Mouse (Mus musculus) limb, embryonic 10.5 days (tissue): Measurements from ENCODE around the gene Fzd7. TPM values are rescaled to one million over a fixed set of nuclear protein-coding genes. Genes with fewer than 3 reads are reported as not detected.

Experiments used
- DNase-seq: peaks from one replicate; pipeline ENCODE4 v3.0.0-alpha.2; 2017; ENCODE audit warnings: low spot score
- H3K27ac ChIP-seq: fragments of 300-500 bp; sonication (generic); 2 replicates; pipeline ENCODE4 v1.5.1; 2016; ENCODE audit warnings: mild to moderate bottlenecking
- H3K27me3 ChIP-seq: fragments of 300-500 bp; sonication (generic); 2 replicates; pipeline ENCODE4 v1.6.1; 2016; ENCODE audit warnings: low read depth, mild to moderate bottlenecking; ENCODE audit not compliant: poor library complexity, severe bottlenecking
- H3K36me3 ChIP-seq: fragments of 300-500 bp; sonication (generic); 2 replicates; pipeline ENCODE4 v1.6.1; 2016; ENCODE audit warnings: mild to moderate bottlenecking, moderate library complexity
- H3K4me1 ChIP-seq: fragments of 300-500 bp; sonication (generic); 2 replicates; pipeline ENCODE4 v1.6.1; 2016
- H3K4me3 ChIP-seq: fragments of 300-500 bp; sonication (generic); 2 replicates; pipeline ENCODE4 v1.5.1; 2016; ENCODE audit warnings: mild to moderate bottlenecking, moderate library complexity
- H3K9me3 ChIP-seq: fragments of 300-500 bp; sonication (generic); replicated peaks from 2 replicates; pipeline ENCODE4 v1.6.1; 2016; ENCODE audit warnings: mild to moderate bottlenecking
- WGBS: fragments of 180-500 bp; shearing (Covaris S2); methylation state at CpG from one replicate; pipeline ENCODE4 v1.1.7; 2016; 5-methylcytosine and 5-hydroxymethylcytosine counted together
- polyA plus RNA-seq: library from polyadenylated mRNA; unstranded; fragments of >200 nt; fragmentation: Nextera tagmentation; extraction: Ambion mirVana; gene quantifications from 2 replicates; pipeline ENCODE4 v1.2.1, GENCODE M21; 2016

The Fzd7 gene
- polyA plus RNA-seq, 1 experiment from 2014 or later: 13.2 TPM

DNA sequence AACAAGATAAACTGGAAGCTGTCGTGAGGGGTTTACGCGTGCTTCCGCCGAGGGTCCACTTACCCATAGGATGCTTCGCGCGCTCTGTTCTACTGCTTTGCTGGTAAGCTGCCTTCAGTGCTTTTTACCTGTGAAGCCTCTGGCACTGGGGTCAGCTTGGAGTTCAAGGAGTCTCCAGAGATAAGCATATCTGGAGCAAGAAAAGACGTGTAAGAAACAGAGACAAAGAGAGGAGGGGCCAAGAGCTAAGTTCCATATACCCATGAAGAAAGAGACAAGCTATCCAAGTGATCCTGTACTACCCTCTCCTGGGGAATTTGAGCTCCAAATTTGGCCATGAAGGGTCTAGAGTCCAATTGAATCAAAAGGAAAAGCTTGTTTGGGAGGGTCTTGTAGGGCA lies 9.3 kb downstream of the Fzd7 start:
- H3K9me3 ChIP-seq: no peaks in the 10 kb centered on the region
- no peak for DNase-seq
- 81% methylated on average over 9 of the region's 9 CpGs for WGBS
- H3K27ac ChIP-seq: no peak overlapping the region
- H3K36me3 ChIP-seq: peaks cover 36% of the 10 kb centered on the region
- H3K4me3 ChIP-seq: no peak overlapping the region
- no peaks in the 10 kb centered on the region for H3K27me3 ChIP-seq
- peaks cover 60% of the 10 kb centered on the region for H3K4me1 ChIP-seq

DNA sequence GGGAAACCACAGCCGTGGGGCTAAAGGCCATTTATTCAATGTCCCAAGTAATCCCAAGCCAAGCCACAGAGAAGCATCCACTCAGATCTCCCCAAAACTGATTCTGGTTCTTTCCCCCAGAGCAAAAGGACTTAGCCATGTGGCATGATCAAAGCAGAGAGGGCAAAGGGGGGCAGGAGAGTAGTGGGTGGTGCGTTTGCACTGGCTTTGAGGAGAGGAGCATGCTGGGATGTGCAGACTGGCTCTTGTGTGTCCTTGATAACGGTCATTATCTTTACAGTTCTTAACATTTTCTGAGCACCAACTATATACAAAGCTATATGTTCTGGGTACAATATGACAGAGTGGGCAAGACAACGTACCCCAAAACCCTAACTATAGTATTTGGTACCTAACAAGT lies 10.2 kb downstream of the Fzd7 start:
- Histone ChIP-seq H3K27ac (no peak overlapping the region), H3K36me3 (peaks cover 32% of the 10 kb centered on the region), H3K9me3 (no peaks in the 10 kb centered on the region), H3K27me3 (no peaks in the 10 kb centered on the region), H3K4me1 (peaks cover 51% of the 10 kb centered on the region), H3K4me3 (no peak overlapping the region)
- 61% methylated on average over 4 of the region's 4 CpGs for WGBS
- DNase-seq: no peak

DNA sequence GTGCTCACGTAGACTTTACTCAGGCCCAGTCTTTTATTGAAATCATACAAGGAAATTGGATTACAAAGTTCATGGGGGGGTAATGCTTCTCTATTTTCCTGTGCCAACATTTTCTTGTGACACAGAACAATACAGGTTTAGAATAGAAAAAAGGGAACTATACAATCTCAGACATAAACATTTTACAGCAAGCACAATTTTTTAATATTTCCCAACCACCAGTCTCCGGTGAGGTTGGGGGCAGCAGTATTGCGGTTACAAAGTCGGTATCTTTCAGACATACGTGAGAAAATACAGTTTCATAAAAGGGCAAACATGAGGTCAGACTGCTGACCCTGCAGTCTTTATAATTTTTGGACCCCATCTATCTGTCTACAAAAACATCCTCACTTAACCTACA lies 13.7 kb downstream of the Fzd7 start:
- Histone ChIP-seq H3K4me1 (peaks cover 33% of the 10 kb centered on the region), H3K9me3 (no peaks in the 10 kb centered on the region), H3K27me3 (no peaks in the 10 kb centered on the region), H3K36me3 (peaks cover 1% of the 10 kb centered on the region; the same call in 1 of the 2 replicates), H3K4me3 (no peak overlapping the region), H3K27ac (no peak overlapping the region)
- DNase-seq: no peak
- WGBS: 97% methylated on average over 5 of the region's 5 CpGs

DNA sequence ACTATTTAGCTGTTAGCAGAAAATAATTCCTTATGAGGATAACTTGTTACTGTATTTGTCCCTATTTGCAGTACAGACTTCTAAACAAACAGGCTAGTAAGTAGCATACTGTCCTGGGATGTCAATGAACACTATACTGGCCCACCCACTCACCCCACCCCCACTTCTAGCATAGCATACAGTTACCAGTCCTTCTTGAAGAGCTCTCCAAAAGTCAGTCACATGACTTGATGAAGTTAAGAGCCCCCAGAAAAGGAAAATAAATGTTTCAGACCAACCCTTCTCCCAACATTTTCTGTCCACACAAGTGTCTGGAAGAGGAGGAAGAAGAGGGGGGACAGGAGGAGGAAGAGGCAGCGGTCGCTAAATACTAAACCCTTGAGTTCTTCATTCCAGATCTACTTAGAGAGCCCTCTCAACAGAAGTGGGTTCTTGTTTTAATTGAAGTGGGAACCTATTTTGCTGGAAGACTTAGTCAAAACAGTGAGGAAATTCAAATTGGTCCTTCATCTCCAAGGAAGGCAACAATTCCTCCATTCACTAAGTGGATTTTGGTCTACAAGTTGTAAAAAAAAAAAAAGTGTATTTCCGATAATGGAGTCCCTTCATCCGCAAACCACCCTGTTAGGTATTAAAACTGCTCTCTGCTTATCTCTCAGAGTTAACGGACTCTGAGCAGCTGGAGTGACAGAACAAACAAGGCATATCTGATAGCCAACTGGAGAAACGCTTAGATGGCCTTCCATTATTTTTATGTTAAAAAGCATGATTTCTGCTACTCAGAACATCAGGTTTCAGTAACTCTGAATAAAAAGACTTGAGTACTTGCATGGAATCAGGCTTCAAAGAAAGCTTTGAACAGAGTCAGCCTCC lies 15.8 kb downstream of the Fzd7 start:
- WGBS: 86% methylated on average over 6 of the region's 6 CpGs
- Histone ChIP-seq H3K4me1 (peaks cover 16% of the 10 kb centered on the region), H3K27me3 (no peaks in the 10 kb centered on the region), H3K9me3 (no peaks in the 10 kb centered on the region), H3K36me3 (no peaks in the 10 kb centered on the region), H3K27ac (no peak overlapping the region), H3K4me3 (no peak overlapping the region)
- DNase-seq: no peak

DNA sequence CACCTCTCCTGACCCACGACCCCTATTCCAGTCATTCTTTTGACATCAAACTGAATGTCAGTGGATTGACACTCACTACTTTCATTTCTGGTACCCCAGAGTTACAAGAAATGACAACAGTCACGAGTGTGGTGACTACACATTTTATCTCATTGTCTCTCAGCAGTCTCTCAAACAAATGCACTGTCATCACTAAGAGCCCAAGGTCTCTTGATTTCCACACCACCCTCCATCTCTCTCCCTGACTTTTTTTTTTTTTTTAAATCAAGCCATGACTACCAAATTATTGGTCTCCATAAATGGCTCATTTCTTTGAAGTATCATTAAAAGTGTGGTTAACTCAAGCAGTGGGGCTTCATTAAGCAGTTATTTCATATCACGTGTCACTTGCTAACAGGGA lies 17.1 kb downstream of the Fzd7 start:
- Histone ChIP-seq H3K36me3 (no peaks in the 10 kb centered on the region), H3K9me3 (no peaks in the 10 kb centered on the region), H3K27ac (no peak overlapping the region), H3K4me3 (no peak overlapping the region), H3K4me1 (peaks cover 11% of the 10 kb centered on the region), H3K27me3 (no peaks in the 10 kb centered on the region)
- 80% methylated on average over 3 of the region's 3 CpGs for WGBS
- DNase-seq: no peak

DNA sequence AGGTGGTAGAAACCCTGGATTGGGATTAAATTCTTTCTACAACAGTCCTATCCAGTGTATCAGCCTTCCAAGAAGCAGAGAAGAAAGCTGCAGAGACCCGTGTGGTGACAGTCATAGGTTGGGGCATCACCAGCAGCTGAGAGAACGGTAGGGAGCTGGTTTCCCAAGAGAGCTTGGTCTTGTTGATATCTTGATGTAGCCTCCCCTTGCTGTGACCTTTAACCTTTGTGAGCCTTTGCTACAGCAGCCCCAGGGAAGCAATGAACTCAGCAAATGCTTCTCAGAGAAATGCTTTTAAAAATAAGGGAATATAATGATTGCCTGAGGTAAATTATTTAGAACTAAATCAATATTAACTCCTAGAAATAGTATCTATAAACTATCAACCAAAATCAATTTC lies 20.1 kb downstream of the Fzd7 start:
- H3K4me3 ChIP-seq: no peak overlapping the region
- H3K9me3 ChIP-seq: no peaks in the 10 kb centered on the region
- WGBS: 76% methylated on average over 2 of the region's 2 CpGs

DNA sequence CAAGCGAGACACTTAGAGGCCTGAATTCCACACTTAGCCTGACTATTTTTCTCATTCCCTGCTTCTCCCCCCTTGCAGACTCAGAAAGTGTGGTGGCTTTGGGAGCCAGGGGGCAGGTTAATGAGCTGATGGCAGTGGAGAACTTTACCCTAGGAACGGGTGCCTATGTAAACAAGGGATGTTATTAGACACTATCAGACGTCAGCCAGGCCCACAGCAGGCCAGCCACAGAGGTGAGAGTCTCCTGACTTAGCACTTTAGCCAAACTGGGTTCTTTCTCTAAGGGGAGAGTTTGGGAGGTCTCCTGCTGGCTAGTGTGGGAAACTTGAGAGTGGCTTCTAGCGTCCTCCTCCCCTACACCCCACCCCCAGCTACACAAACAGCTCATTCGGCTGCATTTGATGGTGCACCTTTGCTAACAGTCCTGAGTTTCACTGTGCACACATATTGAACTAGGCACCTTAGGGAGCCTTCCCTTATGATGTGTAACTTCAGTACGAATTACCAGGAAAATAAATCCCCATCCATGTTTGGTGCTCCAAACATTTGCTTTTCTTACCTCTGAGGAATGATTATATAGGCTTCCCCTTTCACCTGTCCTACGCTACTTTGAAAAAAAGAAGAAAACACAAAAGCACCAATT lies 21.6 kb downstream of the Fzd7 start:
- Histone ChIP-seq H3K4me3 (no peak overlapping the region), H3K27me3 (0 out of 2 replicates have a peak, but pooled peaks cover 11% of the 10 kb centered on the region), H3K27ac (0 out of 2 replicates have a peak overlapping the region, but pooled peaks have one; percentile 17), H3K9me3 (no peaks in the 10 kb centered on the region), H3K4me1 (peaks cover 14% of the 10 kb centered on the region), H3K36me3 (no peaks in the 10 kb centered on the region)
- WGBS: 48% methylated on average over 7 of the region's 7 CpGs
- no peak for DNase-seq

More for the DNA sequence above, 20.1 kb downstream of the Fzd7 start:
- H3K27ac ChIP-seq: no peak overlapping the region
- peaks cover 5% of the 10 kb centered on the region for H3K4me1 ChIP-seq
- no peaks in the 10 kb centered on the region for H3K36me3 ChIP-seq
- DNase-seq: no peak
- 0 out of 2 replicates have a peak, but pooled peaks cover 11% of the 10 kb centered on the region for H3K27me3 ChIP-seq

DNA sequence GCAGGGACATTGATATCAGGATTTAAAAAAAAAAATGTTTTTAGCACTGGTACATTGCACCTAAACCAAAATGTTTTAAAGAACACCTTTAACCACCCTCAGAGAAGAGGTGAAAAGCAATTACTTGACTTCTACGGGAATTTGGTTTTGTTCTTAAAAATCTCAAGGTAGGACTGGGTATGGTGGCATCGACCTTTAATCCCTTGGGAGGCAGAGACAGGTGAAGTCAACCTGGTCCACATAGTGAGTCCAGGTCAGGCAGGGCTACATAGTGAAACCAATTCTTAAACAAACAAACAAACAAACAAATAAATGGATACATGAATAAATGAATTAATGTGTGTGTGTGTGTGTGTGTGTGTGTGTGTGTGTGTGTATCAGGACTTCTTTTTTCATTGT lies 22.1 kb downstream of the Fzd7 start:
- Histone ChIP-seq H3K9me3 (no peaks in the 10 kb centered on the region), H3K36me3 (no peaks in the 10 kb centered on the region), H3K4me1 (peaks cover 17% of the 10 kb centered on the region), H3K27ac (no peak overlapping the region), H3K4me3 (no peak overlapping the region), H3K27me3 (0 out of 2 replicates have a peak, but pooled peaks cover 11% of the 10 kb centered on the region)
- 87% methylated on average over 2 of the region's 2 CpGs for WGBS
- DNase-seq: no peak

DNA sequence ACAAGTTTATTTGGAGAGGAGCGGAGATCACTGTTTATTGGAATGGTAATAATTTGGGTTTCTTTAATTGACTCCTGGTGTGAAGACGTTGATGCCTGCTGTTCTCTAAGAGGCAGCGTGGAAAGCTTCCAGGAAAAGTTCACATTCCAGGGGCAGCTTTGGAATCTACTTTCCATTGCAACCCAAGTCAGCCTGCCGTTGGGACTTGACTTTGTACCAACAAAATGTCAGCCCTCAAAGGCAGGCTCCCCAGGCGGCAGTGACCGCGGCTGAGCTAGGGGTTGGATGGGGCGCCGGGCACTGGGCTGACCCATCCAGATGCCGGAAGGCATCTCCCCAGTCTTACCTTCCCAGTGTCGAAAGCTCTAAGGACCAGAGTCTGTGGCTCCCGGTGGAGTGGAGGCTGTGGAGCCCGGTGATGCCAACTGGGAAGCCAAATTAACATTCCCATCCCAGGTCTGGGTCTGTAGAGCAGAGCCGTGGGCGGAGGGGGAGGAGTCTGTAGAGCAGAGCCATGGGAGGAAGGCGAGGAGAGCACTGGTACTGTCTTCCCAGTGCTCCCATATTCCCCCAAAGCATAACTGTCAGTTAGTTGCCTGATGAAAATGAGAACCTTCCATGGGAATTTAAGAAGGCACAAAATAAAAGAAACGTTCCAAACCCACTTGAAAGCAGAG lies 26.4 kb downstream of the Fzd7 start:
- peaks cover 19% of the 10 kb centered on the region for H3K4me1 ChIP-seq
- 0 out of 2 replicates have a peak, but pooled peaks cover 11% of the 10 kb centered on the region for H3K27me3 ChIP-seq
- H3K36me3 ChIP-seq: no peaks in the 10 kb centered on the region
- H3K27ac ChIP-seq: peak overlapping the region; percentile 63; the same call in 1 of the 2 replicates
- H3K9me3 ChIP-seq: no peaks in the 10 kb centered on the region
- H3K4me3 ChIP-seq: peak overlapping the region; percentile 34
- WGBS: 36% methylated on average over 17 of the region's 17 CpGs
- no peak for DNase-seq

DNA sequence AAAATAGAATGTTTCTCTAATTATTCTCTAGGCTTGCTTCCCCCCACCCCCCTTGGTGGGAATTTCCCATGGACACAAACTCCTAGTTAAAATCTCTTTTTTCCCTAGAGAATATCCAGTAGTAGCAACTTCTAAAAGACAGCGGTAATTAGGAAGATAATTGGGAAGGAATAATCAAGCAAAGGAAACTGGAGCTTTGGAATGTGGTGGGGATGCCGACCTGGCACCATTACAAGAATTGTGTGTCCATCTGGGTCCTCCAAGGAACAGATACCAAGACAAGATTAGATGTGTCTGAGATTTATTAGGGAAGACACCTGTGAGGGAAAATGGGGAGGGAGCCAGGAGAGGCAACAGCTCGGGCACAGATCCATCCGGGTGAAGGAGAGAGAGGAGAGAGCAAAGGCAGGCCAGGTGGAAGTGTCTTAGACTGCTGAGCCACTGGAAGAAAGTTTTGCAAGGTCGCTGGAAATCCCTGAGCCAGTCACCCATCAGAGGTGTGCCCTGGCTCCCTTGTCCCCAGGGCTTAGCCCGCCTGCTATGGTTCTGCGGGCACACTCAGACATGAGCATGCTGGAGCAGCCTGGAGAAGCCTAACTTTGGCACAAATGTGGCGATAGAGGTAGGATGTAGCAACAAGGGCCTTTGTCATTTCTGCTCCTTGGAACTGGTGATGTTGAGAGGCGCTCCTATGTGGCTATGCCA lies 29.5 kb downstream of the Fzd7 start:
- Histone ChIP-seq H3K9me3 (no peaks in the 10 kb centered on the region), H3K4me1 (peaks cover 33% of the 10 kb centered on the region), H3K27me3 (0 out of 2 replicates have a peak, but pooled peaks cover under 1% of the 10 kb centered on the region), H3K27ac (no peak overlapping the region), H3K4me3 (no peak overlapping the region), H3K36me3 (no peaks in the 10 kb centered on the region)
- 67% methylated on average over 9 of the region's 9 CpGs for WGBS
- DNase-seq: no peak

DNA sequence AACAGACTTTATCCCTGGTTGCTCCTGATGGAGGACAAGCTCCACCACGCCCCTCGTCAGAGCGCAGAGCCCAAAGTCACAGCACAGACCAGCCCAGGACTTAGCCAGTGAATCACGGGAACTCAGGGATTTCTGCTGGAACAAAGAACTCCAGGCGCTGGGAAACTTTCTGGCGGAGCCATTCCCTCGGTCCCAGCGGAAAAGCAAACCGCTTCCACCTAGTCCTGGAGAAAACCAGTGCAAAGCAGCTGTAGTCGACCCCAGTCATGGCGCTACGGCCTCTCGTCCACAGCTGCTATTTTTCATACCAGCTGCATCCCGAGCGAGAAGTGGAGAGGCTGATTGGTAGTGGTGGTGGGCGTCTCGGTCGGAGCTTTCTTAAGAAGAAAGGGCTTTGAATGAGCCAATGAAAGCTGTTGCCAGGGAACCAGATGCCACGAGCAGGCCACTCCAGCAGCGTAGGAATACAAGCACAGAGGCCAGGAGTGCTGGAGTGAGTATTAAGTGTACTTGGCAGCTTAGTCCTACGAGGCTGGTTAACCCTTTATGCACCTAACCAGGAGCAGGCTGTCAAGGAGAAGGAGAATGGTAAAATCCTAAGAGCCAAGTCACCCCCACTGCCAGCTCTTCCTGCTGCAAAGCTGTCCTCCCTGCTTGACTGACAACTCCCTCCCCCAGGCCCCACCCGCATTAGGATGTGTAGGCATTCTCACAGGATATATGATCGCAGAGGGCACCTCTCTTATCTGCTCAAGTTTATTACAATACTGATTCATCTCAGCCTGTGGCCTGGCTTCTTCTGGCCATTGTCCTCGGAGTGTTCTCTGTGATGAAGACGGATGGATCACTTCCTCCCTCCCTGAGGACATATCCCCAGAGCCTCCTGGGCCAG lies 34.0 kb downstream of the Fzd7 start, which contains the start of gene Gm973:
Gene Gm973, plus strand, starts transcription at position 239 of the 892 bp plus-strand sequence.
- Histone ChIP-seq H3K27me3 (no peaks in the 10 kb centered on the region), H3K36me3 (no peaks in the 10 kb centered on the region), H3K27ac (peak within 1 kb of the TSS; percentile 91), H3K4me1 (peaks cover 50% of the 10 kb centered on the region), H3K9me3 (no peaks in the 10 kb centered on the region), H3K4me3 (peak within 1 kb of the TSS; percentile 51)
- 3% methylated on average over 25 of the region's 25 CpGs for WGBS
- peak; percentile 84 for DNase-seq
